Mouse (Mus musculus) gonadal fat pad, adult 2 months (tissue): ENCODE data around the gene Btg4. TPM values are rescaled to one million over a fixed set of nuclear protein-coding genes. Genes with fewer than 3 reads are reported as not detected.

Experiments used
- DNase-seq: peaks from one replicate; pipeline ENCODE4 v3.0.0-alpha.2; 2012; ENCODE audit warnings: low read depth
- polyA plus RNA-seq: library from polyadenylated mRNA; depleted of rRNA; stranded (reverse); fragments of >200 nt; gene quantifications from 2 replicates; pipeline ENCODE4 v1.2.3, GENCODE M21; 2012; rRNA removed

The Btg4 gene
- polyA plus RNA-seq = not detected in 2 replicates

- DNase-seq = no peak
Measured at GRCm38 (mm10) chr9:51060601-51061000, at the start of gene Btg4. Gene Btg4 (plus strand): TSS chr9:51060901.

GRCm38 (mm10) chr9:51013644-51014043 is 47.1 kb upstream of the Btg4 start:
- DNase-seq = no peak

- no peak for DNase-seq
Measured at GRCm38 (mm10) chr9:51015732-51016131, 45.0 kb upstream of the Btg4 start.

GRCm38 (mm10) chr9:51019670-51020069 is 41.0 kb upstream of the Btg4 start:
- no peak for DNase-seq

GRCm38 (mm10) chr9:51020351-51020750 is 40.4 kb upstream of the Btg4 start:
- DNase-seq = no peak

GRCm38 (mm10) chr9:51021123-51021795 is 39.4 kb upstream of the Btg4 start:
- DNase-seq = no peak

GRCm38 (mm10) chr9:51026952-51027351 is 33.7 kb upstream of the Btg4 start:
- no peak for DNase-seq

- DNase-seq = no peak
Measured at GRCm38 (mm10) chr9:51030147-51030546, 30.6 kb upstream of the Btg4 start.

- DNase-seq = no peak
Measured at GRCm38 (mm10) chr9:51031603-51032002, 29.1 kb upstream of the Btg4 start.

GRCm38 (mm10) chr9:51032291-51032690 is 28.4 kb upstream of the Btg4 start:
- no peak for DNase-seq

- DNase-seq = no peak
Measured at GRCm38 (mm10) chr9:51032785-51033529, 27.7 kb upstream of the Btg4 start.

GRCm38 (mm10) chr9:51041491-51041980 is 19.2 kb upstream of the Btg4 start:
- no peak for DNase-seq

- no peak for DNase-seq
Measured at GRCm38 (mm10) chr9:51042136-51042535, 18.6 kb upstream of the Btg4 start.

GRCm38 (mm10) chr9:51052180-51052579 is 8.5 kb upstream of the Btg4 start:
- no peak for DNase-seq

GRCm38 (mm10) chr9:51056360-51057324 is 4.1 kb upstream of the Btg4 start:
- DNase-seq = no peak

- no peak for DNase-seq
Measured at GRCm38 (mm10) chr9:51058951-51059521, 1.7 kb upstream of the Btg4 start.

GRCm38 (mm10) chr9:51068202-51068601 is 7.5 kb downstream of the Btg4 start:
- DNase-seq = no peak

- no peak for DNase-seq
Measured at GRCm38 (mm10) chr9:51070801-51071200, 10.1 kb downstream of the Btg4 start.

- DNase-seq = no peak
Measured at GRCm38 (mm10) chr9:51075780-51076179, 15.1 kb downstream of the Btg4 start.

- no peak for DNase-seq
Measured at GRCm38 (mm10) chr9:51076300-51076978, 15.7 kb downstream of the Btg4 start.

- DNase-seq = no peak
Measured at GRCm38 (mm10) chr9:51076979-51077315, 16.2 kb downstream of the Btg4 start, which contains the start of gene Layn. Gene Layn (minus strand): TSS chr9:51077094.
